Mouse (Mus musculus): ENCODE measurements at regions not wholly inside any gene's neighbourhood (a gene's known extent, or its start where the extent isn't known, plus 50 kb on each side); places are given as distances from the start of the nearest gene placed in this dataset. TPM values are rescaled to one million over a fixed set of nuclear protein-coding genes. Genes with fewer than 3 reads are reported as not detected.

MicroRNAs in the stretch of these regions (microRNA counts, 519-probe panel; counts per million panel counts)
- microRNA mmu-miR-221 (2,685 counts per million, percentile 11 among the panel's probes with 10 or more counts), microRNA mmu-miR-222 (not detected)
